Mouse (Mus musculus): ENCODE measurements around the gene 1700010I14Rik. TPM values are rescaled to one million over a fixed set of nuclear protein-coding genes. Genes with fewer than 3 reads are reported as not detected.

Gene 1700010I14Rik
- polyA plus RNA-seq, 1 experiment = 1.3 TPM

- H3K4me3 ChIP-seq (ENCODE audit: insufficient read depth, low read length) = no peak overlapping the region
- no peak for TF ChIP-seq POLR2A (IDR thresholded peaks at IDR 0.05; ENCODE audit: low read depth, low read length)
- no peak for TF ChIP-seq CTCF (IDR thresholded peaks at IDR 0.05; ENCODE audit: borderline replicate concordance, insufficient read depth, low read length)
- H3K4me1 ChIP-seq (ENCODE audit: control insufficient read depth, insufficient read depth, low read length) = no peaks in the 10 kb centered on the region; the same call in 1 of the 2 replicates
- no peak overlapping the region for H3K27ac ChIP-seq (ENCODE audit: insufficient read depth, low read length)
Measured at GRCm38 (mm10) chr17:9002438-9002837, 14.3 kb downstream of the 1700010I14Rik start.

- H3K4me1 ChIP-seq (ENCODE audit: control insufficient read depth, insufficient read depth, low read length) = no peaks in the 10 kb centered on the region; the same call in 1 of the 2 replicates
- H3K4me3 ChIP-seq (ENCODE audit: insufficient read depth, low read length) = no peak overlapping the region
- no peak overlapping the region for H3K27ac ChIP-seq (ENCODE audit: insufficient read depth, low read length)
- TF ChIP-seq CTCF (IDR thresholded peaks at IDR 0.05; ENCODE audit: borderline replicate concordance, insufficient read depth, low read length) = no peak
- TF ChIP-seq POLR2A (IDR thresholded peaks at IDR 0.05; ENCODE audit: low read depth, low read length) = no peak
Measured at GRCm38 (mm10) chr17:9004516-9004915, 16.4 kb downstream of the 1700010I14Rik start.

- Histone ChIP-seq H3K27ac (ENCODE audit: insufficient read depth, low read length) (no peak overlapping the region), H3K4me3 (ENCODE audit: insufficient read depth, low read length) (no peak overlapping the region), H3K4me1 (ENCODE audit: control insufficient read depth, insufficient read depth, low read length) (no peaks in the 10 kb centered on the region)
- TF ChIP-seq POLR2A (IDR thresholded peaks at IDR 0.05; ENCODE audit: low read depth, low read length) (no peak), CTCF (IDR thresholded peaks at IDR 0.05; ENCODE audit: borderline replicate concordance, insufficient read depth, low read length) (no peak)
Measured at GRCm38 (mm10) chr17:9023198-9023942, 35.2 kb downstream of the 1700010I14Rik start.

GRCm38 (mm10) chr17:9030181-9030580, 42.0 kb downstream of the 1700010I14Rik start:
- H3K27ac ChIP-seq (ENCODE audit: insufficient read depth, low read length) = no peak overlapping the region
- no peak for TF ChIP-seq CTCF (IDR thresholded peaks at IDR 0.05; ENCODE audit: borderline replicate concordance, insufficient read depth, low read length)
- TF ChIP-seq POLR2A (IDR thresholded peaks at IDR 0.05; ENCODE audit: low read depth, low read length) = no peak
- H3K4me3 ChIP-seq (ENCODE audit: insufficient read depth, low read length) = no peak overlapping the region
- no peaks in the 10 kb centered on the region for H3K4me1 ChIP-seq (ENCODE audit: control insufficient read depth, insufficient read depth, low read length)

- Histone ChIP-seq H3K4me3 (ENCODE audit: insufficient read depth, low read length) (no peak overlapping the region), H3K27ac (ENCODE audit: insufficient read depth, low read length) (no peak overlapping the region), H3K4me1 (ENCODE audit: control insufficient read depth, insufficient read depth, low read length) (no peaks in the 10 kb centered on the region)
- TF ChIP-seq CTCF (IDR thresholded peaks at IDR 0.05; ENCODE audit: borderline replicate concordance, insufficient read depth, low read length) (peak; percentile 78; the same call in 1 of the 2 replicates), POLR2A (IDR thresholded peaks at IDR 0.05; ENCODE audit: low read depth, low read length) (no peak)
Measured at GRCm38 (mm10) chr17:9031241-9032141, 43.4 kb downstream of the 1700010I14Rik start.

GRCm38 (mm10) chr17:9032362-9033044, 44.4 kb downstream of the 1700010I14Rik start:
- Histone ChIP-seq H3K4me3 (ENCODE audit: insufficient read depth, low read length) (no peak overlapping the region), H3K27ac (ENCODE audit: insufficient read depth, low read length) (no peak overlapping the region), H3K4me1 (ENCODE audit: control insufficient read depth, insufficient read depth, low read length) (no peaks in the 10 kb centered on the region)
- TF ChIP-seq CTCF (IDR thresholded peaks at IDR 0.05; ENCODE audit: borderline replicate concordance, insufficient read depth, low read length) = no peak
- no peak for TF ChIP-seq POLR2A (IDR thresholded peaks at IDR 0.05; ENCODE audit: low read depth, low read length)

- H3K4me1 ChIP-seq (ENCODE audit: control insufficient read depth, insufficient read depth, low read length) = no peaks in the 10 kb centered on the region
Measured at GRCm38 (mm10) chr17:9033511-9033910, 45.4 kb downstream of the 1700010I14Rik start.

GRCm38 (mm10) chr17:9035561-9036348, 47.6 kb downstream of the 1700010I14Rik start:
- H3K27ac ChIP-seq (ENCODE audit: insufficient read depth, low read length) = no peak overlapping the region
- no peak for TF ChIP-seq CTCF (IDR thresholded peaks at IDR 0.05; ENCODE audit: borderline replicate concordance, insufficient read depth, low read length)
- TF ChIP-seq POLR2A (IDR thresholded peaks at IDR 0.05; ENCODE audit: low read depth, low read length) = no peak
- no peak overlapping the region for H3K4me3 ChIP-seq (ENCODE audit: insufficient read depth, low read length)
- H3K4me1 ChIP-seq (ENCODE audit: control insufficient read depth, insufficient read depth, low read length) = no peaks in the 10 kb centered on the region

More at GRCm38 (mm10) chr17:9033511-9033910, 45.4 kb downstream of the 1700010I14Rik start:
- H3K27ac ChIP-seq (ENCODE audit: insufficient read depth, low read length) = no peak overlapping the region
- no peak overlapping the region for H3K4me3 ChIP-seq (ENCODE audit: insufficient read depth, low read length)
- TF ChIP-seq POLR2A (IDR thresholded peaks at IDR 0.05; ENCODE audit: low read depth, low read length) (no peak), CTCF (IDR thresholded peaks at IDR 0.05; ENCODE audit: borderline replicate concordance, insufficient read depth, low read length) (no peak)

- Histone ChIP-seq H3K4me1 (ENCODE audit: control insufficient read depth, insufficient read depth, low read length) (no peaks in the 10 kb centered on the region), H3K27ac (ENCODE audit: insufficient read depth, low read length) (no peak overlapping the region), H3K4me3 (ENCODE audit: insufficient read depth, low read length) (no peak overlapping the region)
- no peak for TF ChIP-seq POLR2A (IDR thresholded peaks at IDR 0.05; ENCODE audit: low read depth, low read length)
- TF ChIP-seq CTCF (IDR thresholded peaks at IDR 0.05; ENCODE audit: borderline replicate concordance, insufficient read depth, low read length) = 0 out of 2 replicates have a peak, but pooled peaks have one; percentile 17
Measured at GRCm38 (mm10) chr17:9042723-9043122, 54.6 kb downstream of the 1700010I14Rik start.

All from embryonic fibroblast, embryonic 13.5 days (primary cell).